Comparison of ENCODE assay signal across 12 mouse cellular contexts in genomic region chr5:74171768-74172167, GRCm38 (mm10). TPM values are rescaled to one million over a fixed set of nuclear protein-coding genes. Genes with fewer than 3 reads are reported as not detected.
DNase-seq lines count a peak whose midpoint lies in the region; ATAC-seq lines count a peak whose summit lies in the region.
"Had no signal": no experiment of that assay in that cellular context is flagged by ENCODE, and none has a peak within 500 bp of the region (broad histone marks: within the 10 kb centered on the region; RNA-seq: fewer than 3 reads in every experiment).

No protein-coding gene starts in this region.

- no peaks in the 10 kb centered on the region for H3K27me3 ChIP-seq in heart, embryonic 13.5 days (replicated peaks)
- no peaks in the 10 kb centered on the region for H3K27me3 ChIP-seq in lung, embryonic 15.5 days
- no peaks in the 10 kb centered on the region for H3K27me3 ChIP-seq in hindbrain, embryonic 16.5 days (replicated peaks; ENCODE audit: control insufficient read depth, insufficient read depth, low read length)
- H3K27me3 ChIP-seq: hindbrain, embryonic 15.5 days; Patski had no signal

- DNase-seq in heart, adult 8-10 months (ENCODE audit: low spot score): no peak
- DNase-seq in lung, postnatal 14 days: no peak
- DNase-seq in kidney, postnatal 36 days: peak; percentile 32 to 50
- peak; percentile 58 for DNase-seq in urinary bladder, postnatal 25 days (ENCODE audit: low spot score)
- DNase-seq in gastrocnemius, postnatal 25 days: no peak
- DNase-seq: cerebellum, adult 11-12 months had no signal

- ATAC-seq in heart, embryonic 13.5 days (ENCODE audit: extremely low read depth, insufficient number of reproducible peaks, low FRiP score, low TSS enrichment): no peak
- no peak for ATAC-seq in lung, embryonic 15.5 days (ENCODE audit: borderline replicate concordance, extremely low read depth, low FRiP score, low TSS enrichment)
- no peak for ATAC-seq in hindbrain, embryonic 16.5 days
- ATAC-seq: CD4-positive, CD25-positive, alpha-beta regulatory T cell, adult 4 months had no signal

- no peaks in the 10 kb centered on the region for H3K36me3 ChIP-seq in heart, embryonic 13.5 days
- no peaks in the 10 kb centered on the region for H3K36me3 ChIP-seq in lung, embryonic 15.5 days
- H3K36me3 ChIP-seq in hindbrain, embryonic 16.5 days (ENCODE audit: control insufficient read depth, insufficient read depth, low read length): no peaks in the 10 kb centered on the region
- H3K36me3 ChIP-seq: hindbrain, embryonic 15.5 days had no signal

- 66% methylated on average over 9 of the region's 9 CpGs for WGBS in heart, embryonic 13.5 days
- 60% methylated on average over 9 of the region's 9 CpGs for WGBS in lung, embryonic 15.5 days
- WGBS in hindbrain, embryonic 16.5 days: 76% methylated on average over 9 of the region's 9 CpGs

- H3K9ac ChIP-seq in heart, embryonic 13.5 days: peak overlapping the region; percentile 71
- no peak overlapping the region for H3K9ac ChIP-seq in lung, embryonic 15.5 days
- H3K9ac ChIP-seq in hindbrain, embryonic 16.5 days (ENCODE audit: low read depth, low read length): no peak overlapping the region
- H3K9ac ChIP-seq: hindbrain, embryonic 15.5 days had no signal

- peaks cover 79% of the 10 kb centered on the region for H3K4me1 ChIP-seq in heart, embryonic 13.5 days
- H3K4me1 ChIP-seq in lung, embryonic 15.5 days: peaks cover 56% of the 10 kb centered on the region
- H3K4me1 ChIP-seq in hindbrain, embryonic 16.5 days (ENCODE audit: control insufficient read depth, insufficient read depth, low read depth, low read length): peaks cover 15% of the 10 kb centered on the region

- H3K4me3 ChIP-seq in heart, embryonic 13.5 days: no peak overlapping the region
- H3K4me3 ChIP-seq in lung, embryonic 15.5 days: no peak overlapping the region
- no peak overlapping the region for H3K4me3 ChIP-seq in hindbrain, embryonic 16.5 days (ENCODE audit: low read length)
- H3K4me3 ChIP-seq: hindbrain, embryonic 15.5 days had no signal

- H3K4me2 ChIP-seq in heart, embryonic 13.5 days: peak overlapping the region; percentile 58; the same call in 1 of the 2 replicates
- no peak overlapping the region for H3K4me2 ChIP-seq in lung, embryonic 15.5 days
- H3K4me2 ChIP-seq in hindbrain, embryonic 16.5 days (ENCODE audit: low read length): no peak overlapping the region
- H3K4me2 ChIP-seq: hindbrain, embryonic 15.5 days had no signal

- peak overlapping the region; percentile 93 for H3K27ac ChIP-seq in heart, embryonic 13.5 days (replicated peaks)
- peak overlapping the region; percentile 88 for H3K27ac ChIP-seq in lung, embryonic 15.5 days
- H3K27ac ChIP-seq in hindbrain, embryonic 16.5 days (ENCODE audit: low read depth, low read length): no peak overlapping the region

- no peaks in the 10 kb centered on the region for H3K9me3 ChIP-seq in heart, embryonic 13.5 days
- no peaks in the 10 kb centered on the region for H3K9me3 ChIP-seq in lung, embryonic 15.5 days
- H3K9me3 ChIP-seq in hindbrain, embryonic 16.5 days (ENCODE audit: control insufficient read depth, low read length): no peaks in the 10 kb centered on the region
- H3K9me3 ChIP-seq: hindbrain, embryonic 15.5 days had no signal

RNA-seq across cellular contexts. Expression of gene Rasl11b, which starts 23.3 kb away (rescaled TPM):
- polyA plus RNA-seq in heart, embryonic 13.5 days (2015; fragmentation: Nextera tagmentation; extraction: Ambion mirVana): 79.7 and 88.1 TPM in 2 replicates
- 10 to 100 TPM; 36.0 to 52.1 (median 41.2) TPM for total RNA-seq in heart, adult 8-10 months (2022)
- 150 and 154 TPM in 2 replicates for polyA plus RNA-seq in lung, embryonic 15.5 days (2015; fragmentation: Nextera tagmentation; extraction: Ambion mirVana)
- polyA plus RNA-seq in hindbrain, embryonic 16.5 days (2015; fragmentation: Nextera tagmentation; extraction: Ambion mirVana): 19.9 and 20.7 TPM in 2 replicates
- 1 to 10 TPM; 2.3 to 2.8 TPM for total RNA-seq in gastrocnemius, postnatal 25 days (2021)

Comparison
In these comparisons a context has a peak if more than half of its experiments do, and no peak if none do; other contexts are left out.
1. DNase-seq: peak in kidney, postnatal 36 days (2 of 2) and urinary bladder, postnatal 25 days (single experiment); none in heart, adult 8-10 months (single experiment), lung, postnatal 14 days (single experiment) and gastrocnemius, postnatal 25 days (single experiment).